ENCODE assay signal across 29 mouse cellular contexts in genomic region chr14:51203115-51203514, GRCm38 (mm10). TPM values are rescaled to one million over a fixed set of nuclear protein-coding genes. Genes with fewer than 3 reads are reported as not detected.
"Had no signal": no experiment of that assay in that cellular context is flagged by ENCODE, and none has a peak within 500 bp of the region (broad histone marks: within the 10 kb centered on the region; RNA-seq: fewer than 3 reads in every experiment).

TSS of gene Ear14 (plus strand) at chr14:51203391.

- H3K4me1 ChIP-seq: limb, embryonic 12.5 days; limb, embryonic 15.5 days; midbrain, embryonic 12.5 days; midbrain, embryonic 15.5 days; neural tube, embryonic 12.5 days; neural tube, embryonic 15.5 days had no signal

- H3K4me2 ChIP-seq: limb, embryonic 12.5 days; limb, embryonic 15.5 days; liver, embryonic 11.5 days; lung, embryonic 14.5 days; midbrain, embryonic 12.5 days; midbrain, embryonic 15.5 days; neural tube, embryonic 12.5 days; neural tube, embryonic 15.5 days had no signal

- H3K9ac ChIP-seq: limb, embryonic 12.5 days; limb, embryonic 15.5 days; liver, embryonic 14.5 days; liver, postnatal 0 days; lung, embryonic 14.5 days; midbrain, embryonic 12.5 days; midbrain, embryonic 15.5 days; neural tube, embryonic 12.5 days; neural tube, embryonic 15.5 days had no signal

- H3K36me3 ChIP-seq: limb, embryonic 12.5 days; limb, embryonic 15.5 days; midbrain, embryonic 12.5 days; midbrain, embryonic 15.5 days; neural tube, embryonic 12.5 days; neural tube, embryonic 15.5 days had no signal

- H3K27ac ChIP-seq: limb, embryonic 12.5 days; limb, embryonic 15.5 days; liver, embryonic 14.5 days; macrophage; midbrain, embryonic 12.5 days; midbrain, embryonic 15.5 days; neural tube, embryonic 12.5 days; neural tube, embryonic 15.5 days; stomach, postnatal 0 days had no signal

- H3K4me3 ChIP-seq: limb, embryonic 12.5 days; limb, embryonic 15.5 days; midbrain, embryonic 12.5 days; midbrain, embryonic 15.5 days; neural tube, embryonic 12.5 days; neural tube, embryonic 15.5 days had no signal

- DNase-seq: kidney, adult 18-20 months; kidney, adult 9 months; kidney, postnatal 25 days; left cerebral cortex, postnatal 4 days; liver, postnatal 0 days; lung, embryonic 14.5 days; right cerebral cortex, adult 18-20 months; right cerebral cortex, postnatal 14 days; right cerebral cortex, postnatal 4 days; thymus, postnatal 36 days had no signal

- H3K27me3 ChIP-seq: limb, embryonic 12.5 days; limb, embryonic 15.5 days; midbrain, embryonic 12.5 days; midbrain, embryonic 15.5 days; neural tube, embryonic 12.5 days; neural tube, embryonic 15.5 days had no signal

- ATAC-seq: intestine, embryonic 16.5 days; liver, postnatal 0 days; lung, postnatal 0 days; midbrain, embryonic 15.5 days had no signal

- H3K9me3 ChIP-seq: limb, embryonic 12.5 days; limb, embryonic 15.5 days; midbrain, embryonic 12.5 days; midbrain, embryonic 15.5 days; neural tube, embryonic 12.5 days; neural tube, embryonic 15.5 days had no signal

RNA-seq across cellular contexts. Expression of gene Ear14, which starts in this region (rescaled TPM):
- total RNA-seq: left cerebral cortex, adult 8-10 months; left cerebral cortex, postnatal 14 days; left cerebral cortex, postnatal 4 days; megakaryocyte, adult 5-6 weeks had no signal
- polyA plus RNA-seq: intestine, embryonic 16.5 days; kidney, embryonic 16.5 days; large intestine, adult 2 months; limb, embryonic 12.5 days; limb, embryonic 15.5 days; liver, embryonic 11.5 days; liver, embryonic 14.5 days; liver, postnatal 0 days; lung, embryonic 14.5 days; lung, postnatal 0 days; macrophage; midbrain, embryonic 12.5 days; midbrain, embryonic 15.5 days; neural tube, embryonic 12.5 days; neural tube, embryonic 15.5 days; stomach, embryonic 14.5 days; stomach, postnatal 0 days; urinary bladder, adult 2 months had no signal
